Mouse (Mus musculus) right cerebral cortex, adult 18-20 months (tissue): Measurements from ENCODE around the gene Paqr6.

Experiments used
- DNase-seq: peaks from one replicate; pipeline ENCODE4 v3.0.0; 2022; ENCODE audit warnings: mixed read lengths

Gene Paqr6

DNA sequence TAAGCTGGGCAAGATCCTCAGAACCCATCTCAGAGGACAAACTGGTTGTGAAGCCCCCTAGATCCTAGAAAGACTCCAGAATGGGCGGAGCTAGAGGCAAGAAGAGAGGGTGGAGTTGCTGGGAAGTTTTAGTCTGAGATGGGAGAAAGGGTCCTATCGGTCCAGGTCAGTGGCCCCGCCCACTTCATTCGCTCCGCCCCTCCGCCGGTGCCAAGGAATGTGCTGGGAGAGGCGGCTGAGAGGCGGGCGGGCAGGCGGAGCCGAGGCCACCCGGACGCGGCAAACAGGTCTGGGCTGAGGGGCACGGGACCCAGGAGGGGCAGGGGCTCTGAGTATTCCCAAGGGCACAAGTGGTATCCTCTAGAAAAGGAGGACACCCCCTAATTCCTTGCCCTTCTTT is at the start of gene Paqr6:
Paqr6 (plus strand) TSS at position 248 of the 400 bp plus-strand sequence.
- DNase-seq: no peak

DNA sequence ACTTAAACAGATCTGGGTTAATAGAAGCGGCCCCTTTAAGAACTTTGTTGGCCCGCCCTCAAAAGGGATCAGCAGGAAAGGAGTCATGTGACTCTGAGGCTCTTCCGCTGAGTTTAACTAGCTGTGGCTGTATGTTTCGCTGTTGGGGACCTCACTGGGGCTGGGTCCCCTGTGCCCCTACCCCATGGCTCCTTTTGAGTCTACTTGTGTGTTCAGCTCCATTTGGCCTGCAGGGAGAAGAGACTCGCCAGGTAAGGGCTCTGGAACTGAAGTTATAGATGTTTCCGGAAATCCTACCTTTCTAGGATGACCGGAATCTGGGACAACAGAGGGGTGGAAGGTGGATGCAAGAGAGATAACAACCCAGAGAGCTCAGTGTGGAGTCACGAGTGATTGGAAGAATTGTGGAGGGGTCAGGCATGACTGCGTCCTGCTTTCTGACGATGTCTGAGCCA is 39.4 kb upstream of the Paqr6 start, which contains the start of gene Glmp:
Glmp (plus strand) TSS at position 73 of the 455 bp plus-strand sequence.
- peak; percentile 66 for DNase-seq

DNA sequence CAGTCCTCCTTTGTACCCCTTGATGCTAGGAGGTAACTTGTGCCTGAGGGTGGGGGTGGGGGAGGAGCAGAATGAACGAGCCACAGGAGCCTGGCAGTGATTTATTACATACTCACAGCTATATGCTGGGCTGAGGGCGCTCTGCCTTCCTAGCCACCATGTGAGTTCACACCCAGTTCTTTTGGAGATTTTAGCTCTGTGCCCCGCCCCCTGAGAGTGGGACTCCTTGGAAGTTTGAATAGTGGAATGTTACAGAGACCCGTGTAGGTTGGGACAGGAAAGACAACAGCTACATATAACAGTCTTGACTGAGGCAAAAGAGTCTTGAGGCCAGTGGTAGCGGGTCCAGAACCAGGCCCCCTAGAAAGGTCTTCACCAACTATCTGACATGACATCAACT is 35.4 kb upstream of the Paqr6 start:
- DNase-seq: no peak

DNA sequence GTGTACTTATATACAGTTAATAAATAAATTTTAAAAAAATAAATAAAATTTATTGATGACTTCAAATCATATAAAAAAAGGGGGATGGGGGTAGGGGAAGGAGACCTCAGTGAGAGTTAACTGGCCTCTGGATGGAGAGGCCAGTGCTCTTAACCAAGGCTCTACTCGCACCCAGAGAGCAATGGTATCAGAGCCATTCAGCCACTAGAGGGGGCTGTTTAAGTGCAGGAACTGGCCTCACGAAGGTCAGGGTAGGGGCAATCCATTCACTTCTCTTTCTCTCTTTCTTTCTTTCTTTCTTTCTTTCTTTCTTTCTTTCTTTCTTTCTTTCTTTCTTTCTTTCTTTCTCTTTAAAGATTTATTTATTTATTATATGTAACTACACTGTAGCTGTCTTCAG is 33.1 kb upstream of the Paqr6 start:
- no peak for DNase-seq

- no peak for DNase-seq
Observed at GRCm38 (mm10) chr3:88334029-88334658, 30.2 kb upstream of the Paqr6 start.

DNA sequence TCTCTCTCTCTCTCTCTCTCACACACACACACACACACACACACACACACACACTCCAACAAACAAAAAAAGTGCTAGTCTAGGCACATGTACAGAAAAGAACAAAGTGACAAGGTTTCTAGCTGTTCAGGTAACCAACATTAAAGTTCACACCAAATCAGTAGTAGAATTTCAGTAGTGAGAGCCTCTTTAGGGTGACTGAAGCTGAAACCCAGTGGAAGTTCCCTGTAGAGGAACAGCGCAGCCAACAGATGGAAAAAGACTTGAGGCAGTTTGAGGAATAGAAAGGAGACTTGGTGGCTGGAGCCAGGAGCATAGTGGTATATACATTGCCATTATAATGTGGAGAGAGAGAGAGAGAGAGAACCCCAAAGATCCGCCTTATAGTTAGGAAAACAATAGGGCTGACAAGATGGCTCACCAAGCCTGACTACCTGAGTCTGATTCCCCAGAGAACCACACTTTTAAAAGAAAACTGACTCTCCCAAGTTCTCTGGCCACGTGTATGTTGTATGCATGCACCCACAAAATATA is 29.4 kb upstream of the Paqr6 start:
- DNase-seq: no peak

- no peak for DNase-seq
Observed at GRCm38 (mm10) chr3:88335436-88336053, 28.8 kb upstream of the Paqr6 start.

DNA sequence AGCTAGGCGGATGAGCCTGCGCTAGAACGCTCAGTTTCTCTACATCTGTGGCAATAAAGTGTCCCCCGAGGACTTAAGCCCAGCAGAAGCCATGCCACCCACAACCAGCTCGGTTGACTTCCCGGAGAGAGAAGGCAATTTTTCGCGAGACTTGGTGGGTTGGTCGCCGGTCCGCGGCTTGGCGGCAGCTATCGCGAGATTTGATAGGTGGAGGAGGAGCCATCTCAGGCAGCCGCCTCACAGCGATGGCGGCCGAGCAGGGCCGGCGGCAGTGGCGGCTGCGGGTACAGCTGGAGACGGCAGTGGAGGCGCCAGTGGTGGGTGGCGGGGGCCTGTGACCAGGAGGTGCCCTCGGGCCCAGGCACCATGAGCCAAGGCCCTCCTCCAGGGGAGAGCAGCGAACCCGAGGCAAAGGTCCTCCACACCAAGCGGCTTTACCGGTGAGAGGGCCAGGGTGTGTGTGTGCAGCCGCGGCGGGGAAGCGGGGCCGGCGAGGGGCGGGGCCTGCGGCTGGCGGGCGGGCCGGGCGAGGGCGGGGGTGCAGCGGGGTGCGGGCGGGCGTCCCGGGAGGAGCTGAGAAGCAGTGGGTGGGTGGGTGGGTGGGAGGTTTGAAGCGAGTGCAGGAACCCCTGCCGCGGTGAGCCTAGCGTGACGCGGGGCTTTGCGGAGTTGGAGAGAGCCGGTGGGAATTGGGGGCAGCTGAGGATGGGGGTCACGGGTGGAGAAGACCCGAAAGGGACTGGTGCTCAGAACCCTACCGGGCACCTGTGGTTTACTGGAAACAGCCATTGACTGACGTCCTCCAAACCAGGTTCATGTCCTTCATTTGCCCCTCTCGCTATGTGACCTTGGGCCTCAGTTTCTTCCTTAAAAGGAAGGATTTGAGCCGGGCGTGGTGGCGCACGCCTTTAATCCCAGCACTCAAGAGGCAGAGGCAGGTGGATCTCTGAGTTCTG is 28.0 kb upstream of the Paqr6 start, which contains the start of the genes Tmem79 and Smg5:
Tmem79 (minus strand) TSS at position 91 of the 956 bp plus-strand sequence.
Smg5 (plus strand) TSS at position 203 of the 956 bp plus-strand sequence.
- peak; percentile 97 for DNase-seq

DNA sequence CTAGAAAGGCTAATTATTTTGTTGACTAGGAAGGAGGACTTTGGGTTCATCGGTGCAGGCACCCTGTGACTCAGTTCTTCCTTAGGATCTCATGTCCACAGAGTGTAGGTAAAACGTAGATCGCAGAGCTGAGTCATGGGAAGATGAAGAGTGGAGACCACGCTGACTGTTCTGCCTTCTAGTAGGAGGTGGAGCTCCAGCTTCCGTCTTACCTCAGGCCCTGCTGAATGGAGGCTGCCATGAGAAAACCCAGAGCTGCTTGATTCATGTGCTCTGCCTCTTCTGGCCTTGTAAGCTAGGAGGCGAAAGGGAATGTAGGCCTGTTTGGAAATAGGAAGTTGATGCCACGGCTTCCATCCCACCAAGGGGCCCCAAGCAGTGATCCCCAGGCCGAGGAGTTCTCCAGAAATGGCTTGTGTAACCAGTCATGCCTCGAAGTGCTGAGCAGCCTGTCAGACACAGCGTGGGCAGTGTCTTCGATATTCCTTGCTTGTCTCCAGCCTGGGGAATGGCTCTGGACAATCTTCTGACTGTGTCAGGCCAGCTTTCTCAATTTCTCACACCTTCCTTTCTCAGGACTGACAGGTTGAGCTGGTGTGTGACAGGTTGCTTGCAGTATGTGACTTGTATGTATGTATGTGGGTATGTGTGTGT is 26.9 kb upstream of the Paqr6 start:
- peak; percentile 57 for DNase-seq

DNA sequence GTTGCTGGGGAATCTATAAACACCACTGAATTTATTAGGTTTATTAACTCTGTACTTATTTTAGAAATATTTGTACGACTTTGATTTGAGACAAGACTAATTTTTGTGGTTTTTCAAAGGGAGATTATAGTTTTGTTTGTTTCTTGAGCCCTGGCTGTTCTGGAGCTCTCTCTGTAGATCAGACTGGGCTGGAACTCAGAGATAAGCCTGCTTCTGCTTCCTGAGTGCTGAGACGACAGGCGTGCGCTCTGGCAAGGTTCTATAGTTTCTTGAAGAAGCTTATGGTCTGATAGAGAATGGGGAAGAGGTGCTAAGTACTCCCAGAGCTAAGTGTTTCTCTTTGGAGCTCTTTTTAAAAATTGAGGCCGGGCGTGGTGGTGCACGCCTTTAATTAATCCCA is 26.1 kb upstream of the Paqr6 start:
- no peak for DNase-seq

DNA sequence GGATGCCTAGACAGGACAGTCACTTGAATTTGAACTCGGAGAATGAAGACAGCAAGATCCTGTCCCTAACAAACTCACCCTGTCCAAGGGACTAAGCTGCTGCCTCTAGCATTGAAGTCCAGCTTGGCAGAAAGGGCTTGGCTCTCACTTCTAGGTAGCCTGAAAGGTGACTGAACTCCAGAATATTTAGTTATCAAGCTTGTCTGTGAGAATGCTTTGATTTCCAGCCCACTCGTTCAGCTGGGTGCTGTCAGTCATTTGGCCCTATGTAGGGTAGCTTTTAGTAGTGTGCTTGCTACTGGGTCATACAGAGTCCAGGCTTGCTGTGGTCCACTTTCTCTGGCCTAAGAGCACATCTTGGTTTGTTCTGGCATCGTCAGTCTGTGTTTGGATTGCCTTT is 25.4 kb upstream of the Paqr6 start:
- DNase-seq: no peak

DNA sequence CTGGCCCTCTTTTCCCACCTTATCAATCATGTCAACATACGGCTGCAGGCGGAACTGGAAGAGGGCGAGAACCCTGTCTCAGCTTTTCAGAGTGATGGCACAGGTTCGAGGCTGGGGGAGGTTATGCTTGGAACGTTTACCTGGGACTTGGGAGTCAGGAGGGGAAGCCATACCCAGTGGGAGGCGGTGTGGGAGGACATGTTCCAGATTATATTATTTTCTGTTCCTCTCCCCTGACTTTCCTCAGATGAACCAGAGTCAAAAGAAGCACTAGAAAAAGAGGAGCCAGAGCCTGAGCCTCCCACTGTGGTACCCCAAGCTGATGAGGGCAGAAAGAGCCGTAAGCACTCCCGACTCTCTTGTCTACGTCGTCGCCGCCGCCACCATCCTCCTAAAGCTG is 13.7 kb upstream of the Paqr6 start:
- peak; percentile 49 for DNase-seq

- DNase-seq: no peak
Observed at GRCm38 (mm10) chr3:88352907-88353306, 11.5 kb upstream of the Paqr6 start.

GRCm38 (mm10) chr3:88354396-88355165 is 9.8 kb upstream of the Paqr6 start:
- no peak for DNase-seq

DNA sequence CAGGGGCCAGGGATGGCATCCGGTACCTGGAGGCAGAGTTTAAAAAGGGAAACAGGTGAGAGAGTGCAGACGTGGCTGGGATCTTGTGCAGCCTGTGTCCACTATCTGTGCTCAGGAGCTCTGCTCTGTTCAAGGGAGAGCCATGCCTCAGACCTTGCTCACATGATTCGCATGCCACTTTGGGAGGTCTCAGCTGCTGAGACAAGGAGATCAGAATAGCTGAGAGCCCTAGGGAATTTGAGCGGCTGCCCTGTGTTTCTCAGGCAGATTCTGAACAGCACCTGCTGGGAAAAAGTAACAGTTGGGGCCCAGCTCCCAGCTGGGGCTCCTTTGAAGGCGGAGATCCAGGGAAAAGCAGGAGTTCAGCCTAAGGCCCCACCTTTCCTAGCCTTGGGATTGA is 4.8 kb upstream of the Paqr6 start:
- DNase-seq: no peak

DNA sequence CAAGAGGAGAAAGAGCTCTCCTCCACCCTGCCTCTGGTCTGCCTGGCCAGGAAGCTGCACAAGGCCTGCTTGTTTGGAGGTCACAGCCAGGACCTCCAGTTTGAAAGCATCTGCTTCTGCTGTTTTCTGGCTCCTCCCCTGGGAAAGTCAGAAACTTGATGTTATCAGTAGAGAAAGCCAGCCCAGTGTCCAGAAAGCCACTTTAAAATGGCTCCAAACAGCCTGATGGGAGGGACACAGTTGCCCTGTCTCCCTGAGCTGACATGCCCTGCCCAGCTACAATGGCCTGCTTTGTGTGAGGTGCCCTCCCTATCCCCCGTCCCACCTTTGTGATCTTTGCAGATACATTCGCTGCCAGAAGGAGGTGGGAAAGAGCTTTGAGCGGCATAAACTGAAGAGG is 4.4 kb upstream of the Paqr6 start:
- DNase-seq: no peak

GRCm38 (mm10) chr3:88361096-88361495 is 3.3 kb upstream of the Paqr6 start:
- DNase-seq: no peak

DNA sequence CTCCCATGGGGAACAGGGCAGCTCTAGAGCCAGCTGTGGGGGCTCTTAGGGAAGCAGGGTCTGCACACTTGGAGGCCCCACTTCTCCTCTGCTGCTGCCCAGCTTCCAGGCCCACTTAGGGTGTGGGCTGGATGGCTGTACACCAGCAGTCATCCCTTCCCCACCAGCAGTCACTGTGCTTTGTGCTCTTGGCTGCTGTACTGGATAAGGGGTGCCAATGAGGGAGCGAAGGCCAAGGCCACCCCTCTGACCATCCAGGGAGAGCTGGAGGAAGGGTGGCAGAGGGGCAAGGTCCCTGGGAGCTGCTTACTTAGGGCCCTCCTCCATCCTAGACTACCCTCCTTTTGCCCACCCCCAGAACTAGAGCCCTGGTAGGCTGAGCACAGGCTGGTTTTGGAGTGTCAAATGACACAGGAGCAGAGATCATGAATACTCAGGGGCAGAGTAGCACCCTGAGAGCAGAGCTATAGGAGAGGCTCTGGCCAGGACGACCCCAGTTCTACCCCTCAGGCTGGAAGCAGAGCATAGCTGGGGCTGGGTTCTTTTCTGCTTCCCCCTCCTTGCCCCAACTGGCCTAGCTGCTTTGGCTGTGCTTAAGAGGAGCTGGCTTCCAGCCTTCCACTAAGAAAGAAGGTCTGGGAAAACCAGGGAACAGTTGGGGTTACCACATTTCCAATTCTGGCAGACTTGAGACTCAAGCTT is 2.6 kb upstream of the Paqr6 start:
- no peak for DNase-seq

DNA sequence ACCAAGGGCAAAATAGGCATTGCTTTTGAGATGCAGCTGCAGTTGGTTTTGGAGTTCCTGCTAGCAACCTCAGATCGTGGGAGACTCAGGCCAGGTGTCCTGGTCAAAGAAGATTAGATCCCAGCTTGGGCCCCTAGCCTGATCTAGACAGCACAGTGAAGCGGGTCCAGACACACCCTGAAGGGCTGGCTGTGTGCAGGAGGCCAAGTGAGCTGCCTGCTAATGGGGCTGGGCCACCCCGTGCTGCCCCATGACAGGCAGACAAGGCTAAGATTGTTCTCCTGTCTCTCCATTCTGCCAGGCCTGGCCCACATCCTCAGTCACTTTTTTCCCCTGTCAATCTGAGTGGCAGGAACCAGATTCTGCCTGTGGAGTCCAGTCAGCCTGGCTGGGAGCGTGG is 684 bp upstream of the Paqr6 start:
- DNase-seq: peak; percentile 66

DNA sequence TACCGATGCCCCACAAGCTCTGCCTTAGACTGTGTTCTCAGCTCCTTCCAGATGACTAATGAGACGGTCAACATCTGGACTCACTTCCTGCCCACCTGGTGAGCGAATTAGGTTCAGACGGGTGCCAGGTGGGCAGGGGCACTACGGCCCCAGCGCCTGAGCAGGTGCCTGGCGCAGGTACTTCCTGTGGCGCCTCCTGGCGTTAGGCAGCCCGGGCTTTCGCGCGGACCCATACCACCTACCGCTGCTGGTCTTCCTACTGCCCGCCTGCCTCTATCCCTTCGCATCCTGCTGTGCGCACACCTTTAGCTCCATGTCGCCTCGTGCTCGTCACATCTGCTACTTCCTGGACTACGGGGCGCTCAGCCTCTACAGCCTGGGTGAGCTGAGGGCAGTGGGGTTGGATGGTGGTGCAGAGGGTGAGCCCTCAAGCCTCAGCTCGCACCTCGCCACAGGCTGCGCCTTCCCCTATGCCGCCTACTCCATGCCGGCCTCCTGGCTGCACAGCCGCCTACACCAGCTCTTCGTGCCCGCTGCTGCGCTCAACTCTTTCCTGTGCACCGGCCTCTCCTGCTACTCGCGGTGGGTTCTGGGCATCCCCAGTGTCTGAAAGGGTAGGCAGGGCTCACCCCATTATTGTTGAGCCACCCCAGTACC is 1.4 kb downstream of the Paqr6 start:
- DNase-seq: no peak
